Mouse (Mus musculus): ENCODE results near the gene Lemd2.
A peak's percentile ranks its signal among the peaks of the same experiment; 100 is the strongest.
"Not testable (repeated sequence)": the region's sequence is repeated elsewhere in the genome, so short reads cannot be mapped to it uniquely, and the experiment has no call there.

The Lemd2 gene

DNA sequence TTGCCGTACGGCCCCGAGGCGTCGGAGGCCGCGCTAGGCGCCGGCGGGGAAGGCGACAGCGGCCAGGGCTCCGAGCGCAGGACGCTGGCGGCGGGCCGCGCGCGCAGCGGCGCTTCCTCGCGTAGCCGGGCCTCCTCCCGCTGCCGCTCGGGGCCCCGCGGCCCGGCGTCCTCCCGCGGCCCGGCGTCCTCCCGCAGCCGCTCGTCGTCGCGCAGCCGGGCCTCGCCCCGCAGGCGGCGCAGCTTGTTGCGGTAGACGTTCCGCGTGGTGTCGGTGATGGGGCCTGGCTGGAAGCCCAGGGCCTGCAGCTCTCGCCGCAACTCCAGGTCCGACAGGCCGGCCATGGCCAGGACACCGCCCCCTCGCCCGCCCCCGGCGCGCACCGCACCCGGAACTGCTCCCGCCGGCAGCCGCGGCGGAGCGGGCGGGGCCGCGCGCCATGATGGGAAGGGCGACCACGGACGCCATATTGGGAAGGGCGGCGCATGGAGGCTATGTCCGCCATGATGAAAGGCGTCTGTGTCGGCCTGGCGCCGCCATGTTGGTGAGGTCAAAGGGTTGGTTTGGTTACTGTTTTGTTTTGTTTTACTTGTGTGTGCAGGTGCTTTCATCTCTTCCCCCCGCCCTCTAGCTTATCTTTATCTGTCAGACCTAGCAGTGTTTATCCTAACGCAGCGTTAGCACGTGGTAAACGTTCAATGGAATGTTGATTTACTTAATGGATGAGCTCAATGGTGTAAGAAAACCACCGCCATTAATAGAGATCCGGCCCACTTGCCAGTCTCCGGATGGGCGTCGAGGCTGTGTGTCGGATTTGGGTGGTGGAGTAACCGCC is at the start of gene Lemd2:
TSS of gene Lemd2 (minus strand) at position 395 of the 835 bp plus-strand sequence.
- peak; percentile 98 for DNase-seq (ENCODE audit: low read depth, low spot score)

DNA sequence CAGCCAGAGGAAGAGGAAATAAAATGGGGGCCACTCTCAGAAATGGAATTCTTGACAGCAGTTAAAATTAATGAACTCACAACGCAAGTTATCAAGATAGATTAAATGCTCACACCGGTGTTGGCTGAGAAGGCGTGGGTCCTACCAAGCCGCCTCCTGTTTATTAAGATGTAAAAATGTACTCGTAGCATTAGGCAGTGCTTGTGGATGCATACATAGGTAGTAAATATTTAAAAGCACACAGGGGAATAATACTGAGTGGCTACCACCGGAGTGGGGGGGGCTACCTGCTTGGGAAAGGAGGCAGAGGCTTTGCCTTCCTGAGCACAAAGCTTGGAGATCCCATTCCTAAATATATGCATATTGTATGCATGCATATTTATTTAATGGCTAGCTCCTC is 46.9 kb upstream of the Lemd2 start:
- DNase-seq (ENCODE audit: low read depth, low spot score) = no peak

DNA sequence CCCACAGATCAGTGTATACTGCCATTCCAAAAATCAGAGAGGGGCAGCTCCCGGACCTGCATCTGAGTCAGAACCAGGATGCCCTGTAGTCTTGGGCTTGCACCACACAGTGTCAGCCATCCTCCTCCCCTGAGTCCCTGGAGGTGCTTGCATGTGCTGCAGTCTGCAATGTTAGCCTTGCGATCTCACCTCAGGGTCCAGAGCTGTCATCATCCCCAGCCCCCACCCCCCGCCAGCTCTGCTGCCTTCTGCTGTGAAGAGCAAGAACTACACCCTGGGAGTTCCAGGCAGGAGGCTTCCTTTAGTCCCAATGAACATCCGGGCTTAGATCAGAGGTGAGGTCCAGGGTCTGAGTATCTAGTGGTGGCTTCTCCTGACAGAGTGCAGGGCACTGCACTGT is 46.2 kb upstream of the Lemd2 start:
- no peak for DNase-seq (ENCODE audit: low read depth, low spot score)

DNA sequence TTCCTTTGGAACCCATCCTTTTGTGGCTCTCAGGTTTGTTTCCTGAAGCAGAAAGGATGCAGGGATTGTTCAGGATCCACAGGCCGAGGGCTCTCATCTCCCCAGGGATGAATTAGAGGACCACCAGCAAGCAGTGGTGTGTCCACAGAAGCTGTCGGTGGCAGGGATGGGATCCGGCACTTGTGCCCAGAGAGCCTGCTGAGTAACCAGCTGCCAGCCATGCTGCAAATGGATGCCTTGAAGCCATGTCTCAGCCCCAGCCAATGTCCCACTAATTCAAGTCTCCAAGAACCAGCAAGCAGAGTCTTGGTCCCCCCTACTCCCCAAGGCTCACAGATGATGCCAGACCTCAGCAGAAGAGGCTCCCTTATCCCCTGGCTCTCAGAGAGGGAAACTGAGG is 44.8 kb upstream of the Lemd2 start:
- no peak for DNase-seq (ENCODE audit: low read depth, low spot score)

DNA sequence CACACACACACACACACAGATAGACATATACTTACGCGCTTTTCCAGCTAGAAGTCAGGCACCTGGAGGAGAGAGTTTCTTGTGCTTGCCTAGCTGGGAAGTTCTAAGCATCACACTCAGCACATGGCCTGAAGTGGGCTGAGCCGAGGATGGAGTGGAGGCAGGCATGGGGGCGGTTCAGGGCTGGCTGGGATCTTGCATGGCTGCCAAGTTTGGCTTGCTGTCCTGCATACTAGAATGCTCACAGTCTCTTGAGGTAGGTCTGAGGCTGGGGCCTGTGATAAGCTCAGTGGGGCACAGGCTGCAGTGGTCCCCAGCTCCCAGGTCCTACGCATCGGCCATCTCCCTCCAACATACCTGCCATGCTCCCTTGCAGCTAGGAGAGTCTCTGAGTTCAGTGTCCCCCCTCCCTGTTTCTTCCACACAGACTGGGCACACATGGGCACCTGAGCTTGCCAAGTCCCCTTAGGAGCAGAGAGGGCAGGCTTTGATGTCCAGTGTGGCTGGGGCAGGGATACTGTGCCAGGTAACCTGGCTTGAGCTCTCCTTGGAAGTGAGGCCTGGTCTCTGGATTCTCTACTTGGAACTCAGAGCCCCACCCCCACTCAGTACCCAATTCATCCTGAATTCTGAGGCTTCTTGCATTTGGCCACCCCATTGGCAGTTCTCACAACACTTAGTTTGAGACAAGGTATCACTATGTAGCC is 43.6 kb upstream of the Lemd2 start:
- DNase-seq (ENCODE audit: low read depth, low spot score) = no peak

DNA sequence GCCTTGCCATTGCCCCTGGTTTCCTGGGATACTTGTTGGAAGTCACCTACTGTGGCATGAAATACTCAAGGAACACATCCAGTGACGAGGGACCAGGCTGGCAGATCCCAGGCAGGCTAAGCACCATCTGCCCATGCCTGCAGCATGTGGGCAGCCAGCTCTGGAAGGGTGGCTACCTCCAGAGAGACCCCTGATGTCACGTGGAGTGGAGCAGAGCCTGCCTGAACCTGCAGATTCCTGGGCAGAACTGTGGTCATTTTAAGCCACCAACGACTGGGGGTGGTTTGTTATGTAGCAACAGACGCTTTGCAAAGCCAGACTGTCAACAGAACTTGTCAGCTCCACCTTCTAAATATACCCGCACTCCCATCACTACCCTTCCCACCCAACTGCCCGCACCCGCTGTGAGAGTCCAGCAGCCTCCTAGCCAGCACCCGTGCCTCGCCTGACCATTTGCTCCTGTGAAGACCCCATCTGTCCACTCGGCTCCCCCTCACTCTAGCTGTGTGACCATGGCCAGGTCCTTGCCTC is 41.6 kb upstream of the Lemd2 start:
- DNase-seq (ENCODE audit: low read depth, low spot score) = no peak

DNA sequence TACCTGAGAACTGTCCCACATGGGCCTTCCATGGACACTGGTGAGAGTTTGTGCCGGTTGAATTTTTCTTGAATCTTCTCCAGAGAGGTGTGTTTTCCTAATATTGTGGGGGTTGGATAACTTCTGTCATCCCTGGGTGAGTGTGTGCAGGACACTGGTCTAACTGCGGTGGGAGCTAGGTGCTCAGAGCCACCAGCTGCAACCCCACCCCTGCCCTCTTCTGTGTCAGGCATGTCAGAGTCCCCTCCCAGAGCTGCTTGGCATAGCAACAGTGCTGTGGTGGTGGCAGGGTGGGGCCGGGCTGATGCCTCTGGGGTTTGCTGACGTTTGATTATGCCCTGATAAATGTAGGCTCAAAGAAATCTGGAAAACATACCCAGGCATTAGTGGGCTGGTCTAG is 40.6 kb upstream of the Lemd2 start:
- no peak for DNase-seq (ENCODE audit: low read depth, low spot score)

GRCm38 (mm10) chr17:27242194-27243189 is 38.2 kb upstream of the Lemd2 start:
- no peak for DNase-seq (ENCODE audit: low read depth, low spot score)

GRCm38 (mm10) chr17:27240556-27241457 is 36.5 kb upstream of the Lemd2 start:
- no peak for DNase-seq (ENCODE audit: low read depth, low spot score)

- no peak for DNase-seq (ENCODE audit: low read depth, low spot score)
Measured at GRCm38 (mm10) chr17:27239941-27240340, 35.7 kb upstream of the Lemd2 start.

GRCm38 (mm10) chr17:27238637-27239036 is 34.4 kb upstream of the Lemd2 start:
- no peak for DNase-seq (ENCODE audit: low read depth, low spot score)

DNA sequence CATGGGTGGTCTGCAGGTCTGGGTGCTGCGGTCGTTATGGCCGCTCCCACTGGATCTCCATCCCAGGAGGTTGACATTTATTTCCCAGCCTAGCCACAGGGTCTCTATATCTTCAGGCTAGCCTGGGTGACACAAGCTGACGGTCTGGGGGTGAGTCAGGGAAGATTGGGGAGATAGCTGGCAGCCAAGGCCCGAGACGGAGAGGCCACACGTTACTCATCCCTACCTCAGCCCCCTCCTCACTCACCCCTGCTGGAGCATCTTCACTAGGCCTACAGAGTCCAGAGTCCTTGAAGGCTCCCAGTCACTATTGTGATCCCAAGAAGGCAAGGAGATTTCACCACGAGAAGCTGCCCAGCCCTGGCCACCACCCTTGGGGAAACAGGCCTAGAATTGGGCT is 33.5 kb upstream of the Lemd2 start:
- no peak for DNase-seq (ENCODE audit: low read depth, low spot score)

GRCm38 (mm10) chr17:27233298-27233697 is 29.0 kb upstream of the Lemd2 start:
- DNase-seq (ENCODE audit: low read depth, low spot score) = no peak

GRCm38 (mm10) chr17:27232176-27232575 is 27.9 kb upstream of the Lemd2 start:
- no peak for DNase-seq (ENCODE audit: low read depth, low spot score)

DNA sequence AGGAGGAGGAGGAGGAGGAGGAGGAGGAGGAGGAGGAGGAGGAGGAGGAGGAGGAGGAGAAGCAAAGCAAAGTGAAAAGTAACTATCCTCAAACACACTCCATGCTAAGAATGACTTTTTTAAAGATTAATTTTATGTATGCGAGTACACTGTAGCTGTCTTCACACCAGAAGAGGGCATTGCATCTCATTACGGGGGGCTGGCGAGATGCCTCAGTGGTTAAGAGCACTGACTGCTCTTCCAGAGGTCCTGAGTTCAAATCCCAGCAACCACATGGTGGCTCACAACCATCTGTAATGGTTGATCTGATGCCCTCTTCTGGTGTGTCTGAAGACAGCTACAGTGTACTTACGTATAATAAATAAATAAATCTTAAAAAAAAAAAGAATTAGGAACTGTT is 27.3 kb upstream of the Lemd2 start:
- not testable (repeated sequence) for DNase-seq (ENCODE audit: low read depth, low spot score)

DNA sequence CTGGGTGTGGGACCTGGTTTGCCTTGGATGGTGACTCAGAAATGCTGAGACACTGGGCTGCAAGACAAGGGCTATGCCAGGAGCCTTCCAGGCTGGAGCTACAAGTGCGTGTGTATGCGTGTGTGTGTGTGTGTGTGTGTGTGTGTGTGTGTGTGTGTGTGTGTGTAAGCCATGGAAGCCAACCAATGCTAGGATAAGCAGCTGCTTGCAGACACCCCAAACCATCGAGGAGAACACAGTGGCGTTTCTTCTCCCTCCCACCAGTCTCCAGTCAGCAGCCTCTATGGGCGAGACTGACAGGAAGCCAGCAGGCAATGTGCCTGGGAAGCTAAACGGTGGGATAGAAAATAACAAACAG is 26.9 kb upstream of the Lemd2 start:
- DNase-seq (ENCODE audit: low read depth, low spot score) = no peak

GRCm38 (mm10) chr17:27230455-27231145 is 26.3 kb upstream of the Lemd2 start:
- DNase-seq (ENCODE audit: low read depth, low spot score) = no peak

GRCm38 (mm10) chr17:27229710-27230454 is 25.6 kb upstream of the Lemd2 start:
- DNase-seq (ENCODE audit: low read depth, low spot score) = no peak

DNA sequence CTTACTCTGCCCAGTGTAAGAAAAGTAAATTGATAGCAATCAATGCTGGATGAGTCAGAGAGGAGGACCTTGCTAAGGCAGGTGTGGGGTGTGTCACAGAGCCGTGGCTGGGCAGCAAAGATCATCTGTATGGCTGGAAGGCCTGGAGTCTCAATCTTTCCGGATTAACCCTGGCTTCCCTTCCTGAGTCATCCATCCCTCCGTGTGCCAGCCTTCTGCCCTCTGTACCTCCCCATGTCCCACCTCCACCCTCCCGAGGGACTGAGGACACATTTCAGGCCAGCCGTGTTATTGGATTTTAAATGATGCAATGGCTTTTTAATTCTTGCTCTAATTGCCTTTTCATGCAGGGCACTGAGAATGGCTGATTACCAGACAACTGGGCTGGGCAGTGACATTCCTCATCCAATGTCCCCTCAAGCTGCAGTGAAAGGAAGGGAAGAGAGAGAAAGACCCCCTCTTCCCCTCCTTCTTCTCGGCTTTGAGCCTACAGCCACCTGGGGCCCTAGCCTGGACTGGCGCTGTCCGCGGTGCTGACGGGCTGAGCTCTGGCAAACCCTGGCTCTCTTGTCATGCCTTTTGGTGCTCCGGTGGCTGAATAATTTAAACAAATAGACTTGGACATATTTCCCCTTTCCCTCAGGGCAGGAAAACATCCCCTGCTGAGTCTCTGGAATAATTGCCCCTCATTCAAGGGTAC is 24.1 kb upstream of the Lemd2 start:
- peak; percentile 53 for DNase-seq (ENCODE audit: low read depth, low spot score)
